Mouse (Mus musculus) heart, embryonic 10.5 days (tissue): ENCODE measurements around the gene Ccdc125. TPM values are rescaled to one million over a fixed set of nuclear protein-coding genes. Genes with fewer than 3 reads are reported as not detected.
A peak's percentile ranks its signal among the peaks of the same experiment; 100 is the strongest.

Source experiments
- DNase-seq: peaks from one replicate; pipeline ENCODE4 v3.0.0-alpha.2; 2017; ENCODE audit warnings: low spot score
- H3K27ac ChIP-seq: fragments of 300-500 bp; sonication (generic); 2 replicates; pipeline ENCODE4 v1.5.1; 2016; ENCODE audit warnings: mild to moderate bottlenecking
- H3K27me3 ChIP-seq: fragments of 300-500 bp; sonication (generic); 2 replicates; pipeline ENCODE4 v1.6.1; 2016; ENCODE audit warnings: mild to moderate bottlenecking; ENCODE audit not compliant: poor library complexity, insufficient read depth, severe bottlenecking
- H3K36me3 ChIP-seq: fragments of 300-500 bp; sonication (generic); 2 replicates; pipeline ENCODE4 v1.6.1; 2016; ENCODE audit warnings: mild to moderate bottlenecking, moderate library complexity
- H3K4me1 ChIP-seq: fragments of 300-500 bp; sonication (generic); 2 replicates; pipeline ENCODE4 v1.6.1; 2016; ENCODE audit warnings: mild to moderate bottlenecking
- H3K4me3 ChIP-seq: fragments of 300-500 bp; sonication (generic); 2 replicates; pipeline ENCODE4 v1.5.1; 2016; ENCODE audit warnings: mild to moderate bottlenecking, moderate library complexity
- H3K9me3 ChIP-seq: fragments of 300-500 bp; sonication (generic); 2 replicates; pipeline ENCODE4 v1.6.1; 2016; ENCODE audit warnings: mild to moderate bottlenecking, moderate library complexity
- WGBS: fragments of 180-500 bp; shearing (Covaris S2); methylation state at CpG from one replicate; pipeline ENCODE4 v1.1.7; 2016; 5-methylcytosine and 5-hydroxymethylcytosine counted together
- polyA plus RNA-seq: library from polyadenylated mRNA; unstranded; fragments of >200 nt; fragmentation: Nextera tagmentation; extraction: Ambion mirVana; gene quantifications from 2 replicates; pipeline ENCODE4 v1.2.1, GENCODE M21; 2016

Gene Ccdc125
- 4.2 and 5.8 TPM in 2 replicates for polyA plus RNA-seq

- peak; percentile 85 for DNase-seq
- under 1% methylated on average over 44 of the region's 44 CpGs for WGBS
- Histone ChIP-seq H3K9me3 (no peaks in the 10 kb centered on the region), H3K4me1 (no peaks in the 10 kb centered on the region), H3K36me3 (peaks cover 15% of the 10 kb centered on the region), H3K27ac (peak within 1 kb of the TSS; percentile 91), H3K27me3 (no peaks in the 10 kb centered on the region), H3K4me3 (peak within 1 kb of the TSS; percentile 67)
These were observed at the start of gene Ccdc125 for GRCm38 (mm10) chr13:100669291-100670022. Gene Ccdc125, plus strand, starts transcription at chr13:100669717.

DNA sequence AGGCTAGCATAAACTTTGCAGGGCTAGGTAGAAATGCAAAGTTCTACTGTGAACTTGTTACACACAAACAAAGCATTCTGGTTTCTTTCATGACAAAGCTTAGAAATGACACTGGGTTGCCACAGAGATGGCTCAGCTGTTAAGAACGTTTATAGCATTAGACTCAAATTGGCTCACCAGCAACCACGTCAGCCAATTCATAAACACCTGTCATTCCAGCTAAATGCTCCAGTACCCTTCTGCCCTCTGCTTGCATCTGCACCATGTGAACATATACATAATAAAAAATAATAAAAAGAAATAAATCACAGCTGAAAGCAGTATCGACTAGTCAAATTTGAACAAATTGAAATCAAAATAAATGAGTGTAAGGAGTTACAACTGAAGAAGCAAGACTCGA, 47.3 kb upstream of the Ccdc125 start:
- H3K36me3 ChIP-seq, result peaks cover 80% of the 10 kb centered on the region
- no peak for DNase-seq
- 90% methylated on average over 4 of the region's 4 CpGs for WGBS
- no peak overlapping the region for H3K4me3 ChIP-seq
- no peaks in the 10 kb centered on the region for H3K4me1 ChIP-seq
- no peaks in the 10 kb centered on the region for H3K9me3 ChIP-seq
- H3K27ac ChIP-seq, result no peak overlapping the region
- peaks cover 7% of the 10 kb centered on the region for H3K27me3 ChIP-seq

GRCm38 (mm10) chr13:100634106-100634691, 35.3 kb upstream of the Ccdc125 start:
- no peaks in the 10 kb centered on the region for H3K9me3 ChIP-seq
- no peak for DNase-seq
- no peaks in the 10 kb centered on the region for H3K4me1 ChIP-seq
- no peak overlapping the region for H3K4me3 ChIP-seq
- no peak overlapping the region for H3K27ac ChIP-seq
- H3K36me3 ChIP-seq, result peaks cover 72% of the 10 kb centered on the region
- H3K27me3 ChIP-seq, result no peaks in the 10 kb centered on the region
- WGBS, result 79% methylated on average over 3 of the region's 3 CpGs

- WGBS, result 92% methylated on average over 4 of the region's 4 CpGs
- Histone ChIP-seq H3K4me3 (no peak overlapping the region), H3K36me3 (peaks cover 77% of the 10 kb centered on the region), H3K4me1 (no peaks in the 10 kb centered on the region), H3K27ac (no peak overlapping the region), H3K27me3 (no peaks in the 10 kb centered on the region), H3K9me3 (no peaks in the 10 kb centered on the region)
- DNase-seq, result no peak
These were observed 26.9 kb upstream of the Ccdc125 start for GRCm38 (mm10) chr13:100642471-100643209.

GRCm38 (mm10) chr13:100648223-100648622, 21.3 kb upstream of the Ccdc125 start:
- Histone ChIP-seq H3K27me3 (no peaks in the 10 kb centered on the region), H3K27ac (no peak overlapping the region), H3K36me3 (peaks cover 34% of the 10 kb centered on the region), H3K9me3 (no peaks in the 10 kb centered on the region), H3K4me1 (peaks cover 7% of the 10 kb centered on the region), H3K4me3 (no peak overlapping the region)
- no peak for DNase-seq
- 92% methylated on average over 8 of the region's 8 CpGs for WGBS

DNA sequence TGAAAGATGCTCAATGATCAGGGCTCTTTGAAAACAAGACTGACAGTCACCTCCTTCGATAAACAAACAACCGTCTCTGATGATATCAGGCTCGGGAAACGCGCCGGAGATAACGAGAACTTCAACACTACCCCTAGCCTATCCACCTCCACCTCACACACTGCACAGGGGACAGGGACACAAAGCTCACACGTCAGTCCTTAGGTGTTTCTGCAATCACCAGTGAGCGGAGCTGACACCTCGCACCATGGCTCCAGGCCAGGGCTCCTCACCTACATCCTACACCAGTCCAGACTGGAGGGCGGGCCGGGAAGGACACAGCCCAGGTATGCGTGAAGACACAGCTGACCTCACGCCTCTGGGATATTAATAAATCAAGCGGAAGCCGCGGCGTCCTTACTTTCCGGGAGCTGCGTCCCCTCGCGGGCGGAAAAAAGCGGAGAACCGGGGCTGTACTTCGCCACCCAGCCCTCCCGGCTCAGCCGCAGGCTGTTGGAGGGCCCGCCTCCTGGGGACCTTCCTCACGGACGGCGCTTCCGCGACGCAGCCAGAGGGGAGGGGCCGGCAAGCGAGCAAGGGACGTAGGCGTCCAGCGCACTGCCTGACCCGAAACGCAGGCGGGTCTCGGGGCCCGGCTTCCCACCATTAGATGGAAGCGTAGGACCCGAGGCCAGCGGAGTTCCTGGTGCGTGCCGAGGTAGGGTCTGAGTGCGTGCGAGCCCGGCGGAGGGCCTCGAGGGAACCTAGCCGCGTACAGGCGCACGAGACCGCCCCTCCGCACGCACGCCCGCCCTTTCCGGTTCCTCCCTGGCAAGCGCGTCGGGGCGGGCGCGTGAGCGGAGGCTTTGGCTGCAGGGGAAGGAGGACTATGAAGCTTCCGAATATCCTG, 18.7 kb upstream of the Ccdc125 start, which contains the start of the genes Ak6 and Rad17:
TSS of gene Ak6 (plus strand) at position 430 of the 889 bp plus-strand sequence.
TSS of gene Rad17 (minus strand) at position 502 of the 889 bp plus-strand sequence.
- peaks cover 22% of the 10 kb centered on the region for H3K36me3 ChIP-seq
- no peaks in the 10 kb centered on the region for H3K9me3 ChIP-seq
- H3K4me3 ChIP-seq, result peak within 1 kb of the TSS; percentile 86
- peak; percentile 95 for DNase-seq
- H3K27ac ChIP-seq, result peak within 1 kb of the TSS; percentile 99
- H3K4me1 ChIP-seq, result peaks cover 7% of the 10 kb centered on the region
- WGBS, result under 1% methylated on average over 72 of the region's 73 CpGs
- H3K27me3 ChIP-seq, result no peaks in the 10 kb centered on the region

GRCm38 (mm10) chr13:100651439-100652186, 17.9 kb upstream of the Ccdc125 start, which contains the start of gene Taf9:
Gene Taf9, plus strand, starts transcription at chr13:100651579.
- H3K27me3 ChIP-seq, result no peaks in the 10 kb centered on the region
- WGBS, result under 1% methylated on average over 58 of the region's 63 CpGs

DNA sequence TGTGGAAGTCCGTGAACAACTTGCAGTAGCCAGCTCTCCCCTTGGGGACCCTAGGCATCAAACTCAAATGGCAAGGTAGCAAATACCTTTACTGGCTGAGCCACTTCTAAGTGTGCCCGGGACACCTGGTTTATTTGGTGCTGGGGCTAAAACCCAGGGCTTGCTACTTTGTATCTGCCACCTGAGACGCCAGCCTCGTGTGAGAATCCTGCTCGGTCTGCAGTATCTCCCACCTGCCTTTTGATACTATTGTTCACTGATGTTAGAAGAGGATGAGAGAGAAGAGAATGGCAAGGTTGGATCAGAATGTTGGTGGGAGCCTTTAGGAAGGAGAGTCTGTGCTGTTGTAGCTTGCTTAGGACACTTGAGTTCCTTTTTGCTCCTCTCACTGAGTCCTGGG, 11.4 kb upstream of the Ccdc125 start:
- H3K27ac ChIP-seq, result no peak overlapping the region
- no peaks in the 10 kb centered on the region for H3K9me3 ChIP-seq
- DNase-seq, result no peak
- no peaks in the 10 kb centered on the region for H3K27me3 ChIP-seq
- H3K4me3 ChIP-seq, result no peak overlapping the region
- 94% methylated on average over 5 of the region's 5 CpGs for WGBS
- H3K36me3 ChIP-seq, result peaks cover 31% of the 10 kb centered on the region; the same call in 1 of the 2 replicates
- no peaks in the 10 kb centered on the region for H3K4me1 ChIP-seq

More at GRCm38 (mm10) chr13:100651439-100652186, 17.9 kb upstream of the Ccdc125 start, which contains the start of gene Taf9:
- Histone ChIP-seq H3K27ac (peak within 1 kb of the TSS; percentile 99), H3K9me3 (no peaks in the 10 kb centered on the region), H3K4me3 (peak within 1 kb of the TSS; percentile 86), H3K4me1 (peaks cover 7% of the 10 kb centered on the region), H3K36me3 (peaks cover 20% of the 10 kb centered on the region; the same call in 1 of the 2 replicates)
- no peak for DNase-seq

GRCm38 (mm10) chr13:100659864-100660456, 9.6 kb upstream of the Ccdc125 start:
- WGBS, result 43% methylated on average over 4 of the region's 4 CpGs
- Histone ChIP-seq H3K4me3 (no peak overlapping the region), H3K36me3 (peaks cover 33% of the 10 kb centered on the region; the same call in 1 of the 2 replicates), H3K27me3 (no peaks in the 10 kb centered on the region), H3K9me3 (no peaks in the 10 kb centered on the region), H3K27ac (no peak overlapping the region), H3K4me1 (no peaks in the 10 kb centered on the region)
- DNase-seq, result no peak

- Histone ChIP-seq H3K27ac (peak overlapping the region; percentile 91), H3K9me3 (no peaks in the 10 kb centered on the region), H3K4me3 (peak overlapping the region; percentile 67), H3K27me3 (no peaks in the 10 kb centered on the region), H3K4me1 (no peaks in the 10 kb centered on the region), H3K36me3 (peaks cover 15% of the 10 kb centered on the region)
- WGBS, result 53% methylated on average over 9 of the region's 9 CpGs
- DNase-seq, result no peak
These were observed 744 bp downstream of the Ccdc125 start for GRCm38 (mm10) chr13:100670181-100670741.
